Mouse (Mus musculus) natural killer cell, adult 2 months (primary cell): ENCODE results near the gene Azin2.

Source experiments
- DNase-seq, 2 experiments: peaks; one replicate each; pipeline ENCODE4 v3.0.0; 2022; ENCODE audit warnings: low spot score in 2 of 2

Azin2 gene

DNA sequence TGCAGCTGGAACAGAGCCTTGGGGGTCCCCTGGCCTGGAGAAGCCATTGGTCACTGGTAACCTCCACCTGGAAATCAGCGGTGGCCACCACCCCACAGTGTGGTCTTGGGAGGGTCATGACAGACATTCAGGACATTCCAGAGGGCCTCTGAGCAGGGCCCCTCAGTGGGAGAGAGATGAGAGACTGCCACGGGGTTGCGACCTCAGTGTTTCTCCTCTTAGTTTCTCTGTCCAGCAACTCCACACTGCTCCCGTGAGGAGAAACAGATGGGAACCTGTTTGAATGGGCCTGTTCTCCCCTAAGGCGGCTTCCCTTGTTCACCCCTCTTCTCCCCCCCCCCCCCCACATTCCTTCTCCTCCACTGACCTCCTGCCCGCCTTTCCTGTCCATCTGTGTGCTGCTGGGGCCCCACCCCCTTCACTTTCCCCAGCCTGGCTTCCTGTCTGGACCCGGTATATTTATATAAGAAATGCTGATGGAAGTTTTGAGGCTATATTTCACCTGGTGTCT lies 64.3 kb downstream of the Azin2 start:
- no peak for DNase-seq

DNA sequence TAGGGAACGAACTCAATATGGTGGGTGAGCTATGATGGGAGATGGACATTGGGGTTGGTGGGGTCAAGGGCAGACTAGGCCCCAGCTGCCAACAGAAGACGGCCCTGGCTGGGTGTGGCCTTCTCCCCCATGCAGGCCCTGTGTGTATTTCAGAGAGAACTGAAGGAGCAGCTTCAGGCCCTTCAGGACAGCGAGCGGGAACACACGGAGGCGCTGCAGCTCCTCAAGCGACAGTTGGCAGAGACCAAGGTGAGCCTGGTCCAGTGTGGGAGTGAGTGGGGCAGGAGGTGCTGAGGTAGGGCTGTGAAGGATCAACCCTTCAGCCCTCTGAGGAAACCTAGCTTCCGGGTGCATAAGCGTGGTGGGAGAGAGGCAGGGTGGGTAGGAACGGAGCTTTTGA lies 65.6 kb downstream of the Azin2 start:
- no peak for DNase-seq

DNA sequence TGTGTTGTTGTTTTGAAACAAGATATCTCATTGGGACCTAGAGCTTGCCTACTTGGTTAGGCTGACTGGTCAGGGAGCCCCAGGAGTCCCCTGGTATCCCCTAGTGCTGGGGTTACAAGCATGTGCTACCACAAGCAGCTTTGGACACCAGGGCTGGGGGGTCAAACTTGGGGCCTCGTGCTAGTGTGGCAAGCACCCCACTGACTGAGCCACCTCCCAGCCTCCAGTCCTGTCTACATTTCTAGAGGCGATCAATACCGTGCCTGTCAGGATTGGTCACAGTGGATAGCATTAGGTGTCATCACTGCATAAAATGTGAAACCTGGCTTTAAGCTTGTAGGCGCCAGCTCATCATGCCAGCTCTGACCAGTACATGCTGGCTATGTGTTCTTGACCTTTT lies 66.4 kb downstream of the Azin2 start:
- DNase-seq: no peak

DNA sequence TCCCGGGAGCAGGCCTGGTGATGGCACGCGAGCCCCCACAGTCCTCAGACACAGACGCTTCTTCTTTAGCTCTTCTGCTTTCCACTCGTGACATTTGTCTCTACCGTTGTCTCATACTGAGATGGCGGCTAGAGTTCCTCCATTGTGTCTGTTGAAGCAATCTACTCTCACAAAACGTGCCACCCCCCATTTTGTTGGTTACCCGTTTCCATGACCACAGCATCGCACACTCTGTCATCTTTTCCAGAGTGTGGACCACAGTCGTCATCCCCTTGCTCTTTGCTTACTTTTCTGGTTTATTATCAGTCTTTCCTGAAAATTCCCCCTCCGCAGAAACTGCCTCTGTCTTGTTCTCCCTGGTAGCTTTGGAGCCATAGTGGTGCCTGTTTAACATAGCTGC lies 68.1 kb downstream of the Azin2 start:
- DNase-seq: no peak

DNA sequence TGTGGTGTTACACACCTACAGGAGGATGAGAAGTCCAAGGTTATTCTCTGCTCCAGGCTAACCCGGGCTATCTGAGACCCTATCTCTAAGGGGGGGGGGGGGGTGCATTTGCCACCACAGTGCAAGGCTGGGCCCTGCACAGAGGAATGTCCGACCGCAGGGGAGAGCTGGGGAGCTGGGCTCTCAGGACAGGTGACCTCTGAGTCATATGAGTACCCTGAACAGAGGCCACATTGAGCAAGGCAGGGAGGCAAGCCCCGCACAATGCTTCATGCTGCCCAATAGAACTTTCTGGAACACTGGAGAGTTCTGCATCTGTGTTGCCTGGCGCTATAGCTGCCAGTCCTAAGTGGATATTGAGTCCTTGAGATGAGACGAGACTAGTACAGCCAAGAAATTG lies 70.1 kb downstream of the Azin2 start:
- no peak for DNase-seq

DNA sequence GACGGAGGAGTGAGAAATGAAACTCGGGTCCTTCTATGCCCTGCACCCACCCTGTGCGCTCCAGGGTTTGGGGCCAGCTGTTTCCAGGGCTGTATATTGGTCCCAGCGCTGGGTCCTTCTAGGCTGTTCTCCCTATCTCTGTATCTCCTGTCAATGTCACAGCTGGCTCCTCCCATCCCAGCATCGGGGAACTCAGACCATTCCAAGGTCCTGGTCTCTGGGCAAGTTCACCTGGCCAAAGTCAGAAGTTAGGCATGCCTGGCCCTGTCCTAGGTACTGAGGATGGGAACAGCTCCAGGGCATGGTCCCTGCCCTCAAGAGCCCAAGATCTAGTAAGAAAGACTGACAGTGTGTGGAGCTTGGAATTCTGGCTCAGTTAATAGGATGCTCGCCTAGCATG lies 70.5 kb downstream of the Azin2 start:
- DNase-seq: no peak

DNA sequence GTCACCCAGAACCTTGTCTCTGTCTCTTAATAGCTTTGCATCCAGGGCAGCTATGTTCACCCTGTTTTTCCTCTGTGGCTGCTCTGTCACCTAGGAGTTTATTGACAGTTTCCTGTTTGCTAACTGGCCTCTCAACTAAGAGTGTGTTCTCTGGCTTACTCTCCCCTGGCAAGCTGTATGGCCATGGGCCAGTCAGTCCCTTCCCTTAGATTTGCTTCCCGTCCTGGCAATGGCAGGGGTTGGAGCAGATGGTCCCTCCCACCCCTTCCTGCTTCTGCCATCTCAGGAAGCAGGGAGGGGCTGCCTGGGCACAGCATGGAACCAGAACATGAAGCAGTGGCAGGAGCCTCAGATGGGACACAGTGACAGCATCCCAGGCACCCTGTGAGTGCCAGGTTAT lies 71.1 kb downstream of the Azin2 start:
- no peak for DNase-seq

DNA sequence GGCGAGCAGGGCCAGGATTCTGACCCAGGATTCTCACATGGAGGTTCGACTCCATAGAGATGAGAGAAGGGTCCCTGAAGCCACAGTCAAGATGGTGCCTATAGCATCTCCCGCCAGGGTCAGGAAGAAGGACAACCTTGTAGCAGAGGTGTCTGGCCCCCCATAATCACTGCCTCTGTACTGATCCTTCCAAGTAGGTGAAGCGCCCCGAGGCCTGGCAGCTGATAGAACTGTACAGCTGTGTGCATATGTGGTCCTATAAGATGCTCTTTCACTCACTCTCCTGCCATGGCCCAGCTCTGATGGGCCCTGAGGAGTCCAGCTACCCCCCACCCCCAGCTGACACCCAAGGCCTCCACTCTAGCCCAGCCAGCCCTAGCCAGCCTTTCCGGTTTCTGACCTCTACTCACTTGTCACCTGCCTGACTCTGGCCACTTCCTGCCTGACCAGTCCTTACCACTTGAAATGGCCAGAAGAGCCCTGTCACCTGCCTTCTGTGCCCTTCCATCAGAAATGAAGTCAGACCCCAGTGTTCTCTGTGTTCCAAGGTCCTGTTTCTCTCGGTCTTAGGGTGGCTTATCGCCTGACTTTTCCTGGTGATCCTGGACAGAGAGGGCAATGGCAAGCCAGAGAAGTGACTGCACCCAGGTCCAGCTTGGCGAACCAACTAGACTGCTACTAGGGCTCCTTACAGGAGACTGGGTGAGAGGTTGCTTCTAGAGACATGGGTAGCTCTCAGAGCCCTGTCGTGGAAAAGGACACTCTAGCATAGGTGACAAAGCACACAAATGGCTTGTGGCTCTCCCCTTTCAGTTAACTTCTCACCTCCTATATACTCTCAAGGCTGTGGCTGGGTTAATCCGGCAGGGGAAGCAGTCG lies 72.3 kb downstream of the Azin2 start:
- peak in 1 of 2 experiments; percentile 8 for DNase-seq

DNA sequence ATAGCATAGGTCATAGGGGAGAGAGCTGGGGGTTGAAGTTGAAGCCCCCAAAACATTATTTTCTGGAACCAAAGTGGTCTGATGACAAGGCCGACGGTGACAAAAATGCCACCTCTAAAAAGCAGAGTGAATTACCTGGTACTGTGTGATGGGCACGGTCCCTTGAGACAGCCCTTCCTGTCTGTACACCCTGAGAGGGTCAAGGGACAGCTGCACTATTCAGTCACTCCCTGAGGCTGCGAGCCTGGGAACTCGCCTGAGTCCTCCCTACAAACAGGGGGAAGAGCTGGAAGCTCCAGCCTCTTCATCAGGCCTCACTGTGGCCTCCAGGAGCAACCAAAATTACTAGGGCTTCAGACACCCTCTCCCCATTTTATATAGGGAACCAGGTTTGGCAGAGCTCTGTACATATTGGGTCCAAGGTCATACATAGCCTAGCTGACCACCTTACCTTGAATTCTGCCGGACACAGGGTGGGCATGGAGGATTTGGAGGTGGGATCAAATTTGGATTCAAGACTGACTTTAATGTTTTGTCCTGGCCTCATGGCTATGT lies 73.7 kb downstream of the Azin2 start:
- DNase-seq: no peak

DNA sequence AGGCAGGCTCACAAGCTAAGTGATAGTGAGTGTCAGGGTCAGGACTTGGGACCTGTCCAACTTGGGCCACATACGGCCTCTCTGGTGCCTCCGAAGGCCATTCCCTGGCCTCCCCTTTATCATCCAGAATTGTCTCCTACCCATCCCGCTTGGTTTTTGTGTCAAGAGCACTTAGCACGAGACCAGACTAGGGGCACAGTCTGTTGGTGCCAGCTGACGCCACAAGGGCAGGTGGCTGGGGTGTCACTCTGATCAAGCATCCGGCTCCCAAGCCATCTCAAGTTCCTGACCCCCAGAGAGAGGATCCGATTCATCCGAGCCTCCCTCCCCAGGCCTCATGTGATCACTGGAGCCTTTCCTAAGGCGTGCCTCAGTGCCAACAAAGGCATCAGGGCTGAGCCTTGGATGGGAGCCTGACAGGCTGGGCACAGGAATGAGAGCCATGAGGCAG lies 74.6 kb downstream of the Azin2 start:
- DNase-seq: no peak

DNA sequence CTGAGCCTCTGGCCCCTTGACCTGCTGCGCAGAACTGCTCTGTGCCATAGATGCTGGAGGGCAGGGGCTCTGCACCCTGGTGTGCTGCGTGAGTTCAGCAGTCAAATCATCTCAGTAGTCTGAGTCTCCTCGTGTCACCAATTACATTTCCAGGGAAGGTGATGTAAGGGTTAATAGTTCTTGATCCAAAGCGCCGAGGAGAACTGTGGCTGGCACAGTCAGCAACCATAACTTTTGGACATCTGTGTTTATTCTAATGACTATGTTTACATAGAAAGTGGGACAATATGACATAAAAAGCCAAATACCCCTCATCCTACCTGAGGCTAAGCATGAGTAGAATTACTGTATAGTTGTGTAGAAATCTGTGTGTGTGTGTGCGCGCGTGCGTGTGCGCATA lies 75.2 kb downstream of the Azin2 start:
- DNase-seq: no peak

DNA sequence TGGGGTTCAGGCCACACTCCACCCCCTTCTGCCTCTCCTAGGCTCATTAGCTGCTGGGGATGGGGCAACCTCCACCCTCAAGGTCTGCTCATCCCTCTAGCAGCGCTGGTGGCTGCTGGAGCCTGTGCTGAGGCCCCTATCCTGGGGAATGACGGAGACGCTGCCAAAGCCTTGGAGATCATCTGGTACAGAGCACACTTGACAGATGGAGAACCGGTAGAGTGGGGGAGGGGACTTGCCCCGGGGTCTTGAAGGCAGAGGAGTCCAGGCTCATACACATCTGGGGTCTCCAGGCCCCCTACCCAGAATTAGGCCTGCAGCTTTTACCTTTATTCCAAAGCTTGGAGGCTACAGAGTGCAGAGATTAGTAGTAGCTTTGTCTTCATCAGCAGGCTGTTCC lies 75.7 kb downstream of the Azin2 start:
- no peak for DNase-seq

DNA sequence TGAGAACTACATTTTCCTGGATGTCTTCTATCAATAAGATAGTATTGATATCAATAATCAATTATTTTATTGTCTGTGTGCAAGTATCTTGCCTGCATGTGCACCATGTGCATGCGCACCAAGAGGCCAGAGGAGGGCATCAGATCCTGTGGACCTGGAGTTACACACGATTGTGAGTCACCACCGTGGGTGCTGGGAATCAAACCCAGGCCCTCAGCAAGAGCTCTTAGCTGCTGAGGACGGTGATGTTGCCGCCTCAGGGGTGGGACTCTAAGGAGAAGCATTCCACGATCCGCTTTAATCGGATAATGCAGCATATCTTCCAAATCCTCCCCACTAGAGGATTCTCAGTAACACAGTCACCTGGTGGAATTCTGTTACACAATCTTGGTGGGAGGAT lies 76.7 kb downstream of the Azin2 start:
- no peak for DNase-seq

DNA sequence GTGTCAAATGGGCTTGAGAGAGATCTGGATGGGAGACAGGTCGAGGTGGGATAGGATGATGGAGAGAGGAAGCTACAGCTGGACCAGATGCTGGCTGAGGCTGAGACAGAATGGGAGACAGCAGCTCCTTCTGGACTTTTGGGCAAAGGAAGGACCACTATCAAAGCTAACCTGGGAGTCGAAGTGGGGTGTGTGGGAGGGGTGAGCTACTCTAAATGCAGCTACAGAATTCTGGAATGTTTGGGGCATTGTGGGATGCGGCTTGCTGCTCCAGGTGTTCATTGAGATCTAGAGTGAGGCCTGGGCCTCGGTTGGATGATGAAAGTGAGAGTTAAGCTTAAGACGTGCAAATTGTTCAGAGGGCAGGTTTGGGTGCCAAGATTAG lies 77.5 kb downstream of the Azin2 start:
- DNase-seq: no peak

DNA sequence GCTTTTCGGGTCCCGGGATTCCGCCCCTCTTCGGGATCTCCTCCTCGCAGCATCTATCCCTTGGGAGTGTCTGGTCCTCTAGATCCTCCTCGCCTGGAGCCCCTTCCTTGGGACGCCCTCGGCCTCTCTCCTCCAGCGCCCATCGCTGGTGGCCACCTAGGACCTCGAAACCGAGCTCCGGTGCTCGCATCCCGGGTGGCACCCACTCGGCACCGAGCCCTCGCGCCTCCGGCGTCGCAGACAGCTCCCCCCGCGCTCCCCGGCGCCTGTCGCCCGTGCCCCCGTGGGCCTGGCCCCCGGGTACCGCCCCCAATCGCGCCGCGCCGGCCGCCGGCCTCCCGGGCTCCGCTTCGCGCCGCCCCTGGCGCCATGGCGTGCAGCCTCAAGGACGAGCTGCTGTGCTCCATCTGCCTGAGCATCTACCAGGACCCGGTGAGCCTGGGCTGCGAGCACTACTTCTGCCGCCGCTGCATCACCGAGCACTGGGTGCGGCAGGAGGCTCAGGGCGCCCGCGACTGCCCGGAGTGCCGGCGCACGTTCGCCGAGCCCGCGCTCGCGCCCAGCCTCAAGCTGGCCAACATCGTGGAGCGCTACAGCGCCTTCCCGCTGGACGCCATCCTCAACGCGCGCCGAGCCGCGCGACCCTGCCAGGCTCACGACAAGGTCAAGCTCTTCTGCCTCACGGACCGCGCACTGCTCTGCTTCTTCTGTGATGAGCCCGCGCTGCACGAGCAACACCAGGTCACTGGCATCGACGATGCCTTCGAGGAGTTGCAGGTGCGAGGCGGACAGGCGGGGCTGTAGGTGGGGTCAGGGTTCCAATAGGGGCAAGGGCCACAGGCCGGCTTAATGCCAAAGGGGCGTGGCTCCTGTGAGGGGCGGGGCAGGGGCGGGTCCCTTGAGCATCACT lies 78.2 kb downstream of the Azin2 start:
- peak; percentile 21 to 30 for DNase-seq

DNA sequence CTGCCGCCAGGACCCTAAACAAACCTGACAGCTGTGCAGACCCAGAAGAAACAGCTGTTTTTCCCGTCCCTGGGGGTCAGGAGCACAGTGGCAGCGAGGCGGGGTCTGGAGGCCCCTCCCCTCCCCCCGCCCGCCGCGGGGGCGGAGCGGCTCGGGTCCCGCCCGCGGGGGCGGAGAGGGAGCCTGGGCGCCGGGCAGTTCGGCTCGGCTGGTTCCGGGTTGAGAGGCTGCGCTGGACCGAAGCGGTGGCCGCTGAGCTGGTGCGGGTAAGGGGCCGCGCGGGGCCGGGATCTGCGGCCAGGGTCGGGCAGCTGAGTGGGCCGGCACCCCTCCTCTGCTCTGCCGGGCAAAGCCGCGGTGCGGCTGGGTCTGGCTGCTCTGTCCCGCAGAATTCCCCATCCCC lies 78.9 kb downstream of the Azin2 start, which contains the start of gene Trim62:
Gene Trim62, plus strand, starts transcription at position 202 of the 403 bp plus-strand sequence.
- DNase-seq: peak; percentile 39 to 54
